ENCODE assay signal across 27 mouse cellular contexts in genomic region chr16:33508082-33508481, GRCm38 (mm10). TPM values are rescaled to one million over a fixed set of nuclear protein-coding genes. Genes with fewer than 3 reads are reported as not detected.
DNase-seq lines count a peak whose midpoint lies in the region; ATAC-seq lines count a peak whose summit lies in the region.
"Had no signal": no experiment of that assay in that cellular context is flagged by ENCODE, and none has a peak within 500 bp of the region (broad histone marks: within the 10 kb centered on the region; RNA-seq: fewer than 3 reads in every experiment).

No protein-coding gene starts in this region.

- H3K9ac ChIP-seq in hindbrain, embryonic 16.5 days (ENCODE audit: low read depth, low read length): no peak overlapping the region
- H3K9ac ChIP-seq: embryonic facial prominence, embryonic 13.5 days; embryonic facial prominence, embryonic 15.5 days; forebrain, embryonic 13.5 days; forebrain, embryonic 15.5 days; forebrain, postnatal 0 days had no signal

- intact Hi-C loops in heart, postnatal 25 days (cut with DNase I): no loop called here

- H3K9me3 ChIP-seq in hindbrain, embryonic 16.5 days (ENCODE audit: control insufficient read depth, low read length): no peaks in the 10 kb centered on the region
- H3K9me3 ChIP-seq: embryonic facial prominence, embryonic 13.5 days; embryonic facial prominence, embryonic 15.5 days; forebrain, embryonic 10.5 days; forebrain, embryonic 13.5 days; forebrain, embryonic 15.5 days had no signal

- no peaks in the 10 kb centered on the region for H3K27me3 ChIP-seq in hindbrain, embryonic 16.5 days (replicated peaks; ENCODE audit: control insufficient read depth, insufficient read depth, low read length)
- H3K27me3 ChIP-seq: embryonic facial prominence, embryonic 13.5 days; embryonic facial prominence, embryonic 15.5 days; forebrain, embryonic 13.5 days; forebrain, embryonic 15.5 days had no signal

- H3K4me1 ChIP-seq in hindbrain, embryonic 16.5 days (ENCODE audit: control insufficient read depth, insufficient read depth, low read depth, low read length): no peaks in the 10 kb centered on the region
- H3K4me1 ChIP-seq: embryonic facial prominence, embryonic 13.5 days; embryonic facial prominence, embryonic 15.5 days; forebrain, embryonic 10.5 days; forebrain, embryonic 13.5 days; forebrain, embryonic 15.5 days had no signal

- WGBS in hindbrain, embryonic 16.5 days: 90% methylated on average over 4 of the region's 4 CpGs

- no peak overlapping the region for H3K4me2 ChIP-seq in hindbrain, embryonic 16.5 days (ENCODE audit: low read length)
- H3K4me2 ChIP-seq: embryonic facial prominence, embryonic 13.5 days; embryonic facial prominence, embryonic 15.5 days; forebrain, embryonic 13.5 days; forebrain, embryonic 15.5 days had no signal

- H3K27ac ChIP-seq in hindbrain, embryonic 16.5 days (ENCODE audit: low read depth, low read length): no peak overlapping the region
- H3K27ac ChIP-seq: embryonic facial prominence, embryonic 13.5 days; embryonic facial prominence, embryonic 15.5 days; forebrain, embryonic 10.5 days; forebrain, embryonic 13.5 days; forebrain, embryonic 15.5 days had no signal

- peak; percentile 55 for DNase-seq in heart, adult 11 months
- DNase-seq in heart, postnatal 25 days (ENCODE audit: low spot score): no peak
- peak; percentile 63 for DNase-seq in ES-CJ7 (ENCODE audit: low read depth, low spot score)
- peak; percentile 71 for DNase-seq in R1 (ENCODE audit: low read depth, low spot score)
- no peak for DNase-seq in left cerebral cortex, adult 18-20 months (ENCODE audit: low spot score in 2 of 2)
- DNase-seq: adrenal gland, adult 2 months; adrenal gland, postnatal 10 days; adrenal gland, postnatal 25 days; B cell, adult 2 months; cerebellum, adult 11 months; cerebellum, adult 18-20 months; cerebellum, adult 8-10 months; cerebellum, adult 9-11 months; cerebellum, postnatal 14 days; cerebellum, postnatal 36 days; embryo, embryonic 11 days; forebrain, postnatal 0 days had no signal

- ATAC-seq in hindbrain, embryonic 16.5 days: no peak
- ATAC-seq in CD4-positive, CD25-positive, alpha-beta regulatory T cell, adult 4 months: no peak
- ATAC-seq: forebrain, embryonic 13.5 days; forebrain, embryonic 15.5 days; forebrain, postnatal 0 days had no signal

- H3K4me3 ChIP-seq in hindbrain, embryonic 16.5 days (ENCODE audit: low read length): no peak overlapping the region
- H3K4me3 ChIP-seq: embryonic facial prominence, embryonic 13.5 days; embryonic facial prominence, embryonic 15.5 days; erythroblast, embryonic 14.5 days; forebrain, embryonic 10.5 days; forebrain, embryonic 13.5 days; forebrain, embryonic 15.5 days had no signal

- H3K36me3 ChIP-seq in hindbrain, embryonic 16.5 days (ENCODE audit: control insufficient read depth, insufficient read depth, low read length): 0 out of 2 replicates have a peak, but pooled peaks cover 5% of the 10 kb centered on the region
- H3K36me3 ChIP-seq: forebrain, embryonic 15.5 days had no signal

RNA-seq across cellular contexts. Expression of gene Slc12a8, which starts 9.0 kb away (rescaled TPM):
- under 1 TPM; 0.50 to 0.60 TPM for total RNA-seq in heart, postnatal 25 days (2021)
- polyA plus RNA-seq in hindbrain, embryonic 16.5 days (2015; fragmentation: Nextera tagmentation; extraction: Ambion mirVana): 0.94 and 1.5 TPM in 2 replicates
- total RNA-seq in left cerebral cortex, adult 18-20 months (2021): 1 to 10 TPM in 1 of 2 experiments, under 1 TPM in 1; 0.98 to 1.1 TPM
- polyA plus RNA-seq in CD4-positive, CD25-positive, alpha-beta regulatory T cell, adult 4 months (2017; shearing (Covaris generic)): 1 to 10 TPM; 5.0 to 7.0 TPM
- total RNA-seq: common myeloid progenitor, adult 5-6 weeks; MEL had no signal
- polyA plus RNA-seq: erythroblast, embryonic 14.5 days had no signal

Comparison
In these comparisons a context has a peak if more than half of its experiments do, and no peak if none do; other contexts are left out.
1. DNase-seq: peak in heart, adult 11 months (single experiment), ES-CJ7 (single experiment) and R1 (single experiment); none in heart, postnatal 25 days (single experiment) and left cerebral cortex, adult 18-20 months (0 of 2).